Mouse (Mus musculus) forebrain, embryonic 12.5 days (tissue): ENCODE data around the gene Slc7a8. TPM values are rescaled to one million over a fixed set of nuclear protein-coding genes. Genes with fewer than 3 reads are reported as not detected.
"Not testable (repeated sequence)": the region's sequence is repeated elsewhere in the genome, so short reads cannot be mapped to it uniquely, and the experiment has no call there.

Experiments used
- ATAC-seq: fragments of 200-750 bp; cut with Nextera tagmentation; 2 replicates; pipeline ENCODE4 v1.8.0; 2017; ENCODE audit warnings: moderate TSS enrichment; ENCODE audit not compliant: low FRiP score
- H3K27ac ChIP-seq: fragments of 300-500 bp; sonication (generic); 2 replicates; pipeline ENCODE4 v1.5.1; 2016; ENCODE audit warnings: mild to moderate bottlenecking
- H3K27me3 ChIP-seq: fragments of 300-500 bp; sonication (generic); 2 replicates; pipeline ENCODE4 v1.6.1; 2016; ENCODE audit warnings: mild to moderate bottlenecking
- H3K36me3 ChIP-seq: fragments of 300-500 bp; sonication (generic); replicated peaks from 2 replicates; pipeline ENCODE4 v1.6.1; 2016; ENCODE audit warnings: mild to moderate bottlenecking
- H3K4me1 ChIP-seq: fragments of 300-500 bp; sonication (generic); 2 replicates; pipeline ENCODE4 v1.6.1; 2016
- H3K4me2 ChIP-seq: fragments of 300-500 bp; sonication (generic); 2 replicates; pipeline ENCODE4 v1.6.1; 2016; ENCODE audit warnings: mild to moderate bottlenecking, moderate library complexity
- H3K4me3 ChIP-seq: fragments of 300-500 bp; sonication (generic); replicated peaks from 2 replicates; pipeline ENCODE4 v1.5.1; 2016; ENCODE audit warnings: mild to moderate bottlenecking
- H3K9ac ChIP-seq: fragments of 300-500 bp; sonication (generic); 2 replicates; pipeline ENCODE4 v1.6.1; 2016; ENCODE audit warnings: mild to moderate bottlenecking
- H3K9me3 ChIP-seq: fragments of 300-500 bp; sonication (generic); 2 replicates; pipeline ENCODE4 v1.6.1; 2016
- WGBS: fragments of 180-500 bp; shearing (Covaris S2); methylation state at CpG from one replicate; pipeline ENCODE4 v1.1.7; 2016; 5-methylcytosine and 5-hydroxymethylcytosine counted together
- polyA plus RNA-seq: library from polyadenylated mRNA; unstranded; fragments of >200 nt; fragmentation: Nextera tagmentation; extraction: Ambion mirVana; gene quantifications from 2 replicates; pipeline ENCODE4 v1.2.1, GENCODE M21; 2016

Gene Slc7a8
- polyA plus RNA-seq, 1 experiment from 2014 or later: 2.7 TPM

GRCm38 (mm10) chr14:54776768-54777167 lies 5.0 kb downstream of the Slc7a8 start:
- Histone ChIP-seq H3K9me3 (no peaks in the 10 kb centered on the region), H3K36me3 (no peaks in the 10 kb centered on the region), H3K4me3 (no peak overlapping the region), H3K4me2 (no peak overlapping the region), H3K27ac (no peak overlapping the region), H3K4me1 (peaks cover 7% of the 10 kb centered on the region), H3K27me3 (peaks cover 16% of the 10 kb centered on the region), H3K9ac (no peak overlapping the region)
- 91% methylated on average over 5 of the region's 5 CpGs for WGBS
- ATAC-seq: no peak

GRCm38 (mm10) chr14:54775534-54776041 lies 6.2 kb downstream of the Slc7a8 start:
- peaks cover under 1% of the 10 kb centered on the region for H3K4me1 ChIP-seq
- 88% methylated on average over 7 of the region's 7 CpGs for WGBS

DNA sequence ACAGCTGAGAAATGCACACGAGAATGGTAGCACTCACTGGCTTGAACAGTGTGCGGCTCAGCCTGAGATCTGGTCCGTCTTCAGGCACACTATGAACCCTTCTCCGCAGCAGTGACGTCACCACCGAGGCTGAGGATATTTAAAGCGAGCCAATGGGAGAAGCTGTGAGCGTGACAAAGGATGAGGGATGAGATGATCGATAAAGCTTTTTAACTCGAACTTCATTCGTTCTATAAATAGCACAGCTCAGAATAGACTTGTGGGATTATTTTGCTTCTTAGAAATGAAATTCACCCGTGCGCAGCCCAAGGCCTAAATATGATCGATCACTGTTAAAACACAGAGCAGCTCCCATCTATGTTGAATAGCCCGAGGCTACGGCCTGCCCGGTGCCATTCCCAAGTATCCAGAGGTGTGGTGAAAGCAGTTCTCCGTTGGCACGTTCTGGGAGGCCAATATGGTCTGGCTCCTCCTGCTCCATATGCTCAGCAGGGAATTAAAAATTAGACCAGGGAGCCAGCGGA lies 9.4 kb downstream of the Slc7a8 start:
- H3K9ac ChIP-seq: no peak overlapping the region

More at GRCm38 (mm10) chr14:54775534-54776041, 6.2 kb downstream of the Slc7a8 start:
- H3K9me3 ChIP-seq: no peaks in the 10 kb centered on the region
- H3K9ac ChIP-seq: no peak overlapping the region
- H3K27me3 ChIP-seq: peaks cover 9% of the 10 kb centered on the region
- H3K4me3 ChIP-seq: no peak overlapping the region
- no peak overlapping the region for H3K27ac ChIP-seq
- no peak for ATAC-seq
- H3K36me3 ChIP-seq: no peaks in the 10 kb centered on the region
- H3K4me2 ChIP-seq: no peak overlapping the region

GRCm38 (mm10) chr14:54770373-54770772 lies 11.4 kb downstream of the Slc7a8 start:
- 96% methylated on average over 5 of the region's 5 CpGs for whole genome bisulfite sequencing
- Histone ChIP-seq H3K9ac (no peak overlapping the region), H3K36me3 (no peaks in the 10 kb centered on the region), H3K4me3 (no peak overlapping the region), H3K9me3 (no peaks in the 10 kb centered on the region), H3K27ac (no peak overlapping the region), H3K27me3 (no peaks in the 10 kb centered on the region), H3K4me2 (no peak overlapping the region), H3K4me1 (no peaks in the 10 kb centered on the region)
- no peak for ATAC-seq

More for the DNA sequence above, 9.4 kb downstream of the Slc7a8 start:
- Histone ChIP-seq H3K4me3 (no peak overlapping the region), H3K4me2 (no peak overlapping the region), H3K4me1 (no peaks in the 10 kb centered on the region), H3K9me3 (no peaks in the 10 kb centered on the region), H3K27ac (no peak overlapping the region), H3K27me3 (no peaks in the 10 kb centered on the region), H3K36me3 (no peaks in the 10 kb centered on the region)
- ATAC-seq: no peak
- 82% methylated on average over 20 of the region's 20 CpGs for WGBS

DNA sequence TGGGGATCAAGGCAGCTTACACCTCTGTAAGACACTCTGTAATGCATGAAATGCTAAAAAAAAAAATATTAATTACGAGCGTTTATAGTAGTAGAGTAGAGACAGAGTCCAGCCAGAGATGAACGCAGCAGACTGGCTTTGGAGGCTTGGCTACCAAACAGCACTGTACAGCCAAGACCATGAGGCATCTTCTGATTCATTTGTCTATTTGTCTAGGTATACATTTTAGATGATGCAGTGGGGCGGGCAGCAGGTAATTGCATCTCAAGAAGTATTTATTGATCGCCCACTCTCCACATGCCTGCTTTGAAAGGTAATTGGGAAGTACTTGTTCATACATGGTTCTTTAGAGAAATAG lies 12.7 kb downstream of the Slc7a8 start:
- WGBS: 95% methylated on average over 5 of the region's 5 CpGs
- ATAC-seq: no peak
- no peaks in the 10 kb centered on the region for H3K4me1 ChIP-seq
- H3K4me2 ChIP-seq: no peak overlapping the region
- H3K9ac ChIP-seq: no peak overlapping the region
- no peaks in the 10 kb centered on the region for H3K9me3 ChIP-seq
- H3K27ac ChIP-seq: no peak overlapping the region
- H3K36me3 ChIP-seq: no peaks in the 10 kb centered on the region
- no peaks in the 10 kb centered on the region for H3K27me3 ChIP-seq
- H3K4me3 ChIP-seq: no peak overlapping the region

DNA sequence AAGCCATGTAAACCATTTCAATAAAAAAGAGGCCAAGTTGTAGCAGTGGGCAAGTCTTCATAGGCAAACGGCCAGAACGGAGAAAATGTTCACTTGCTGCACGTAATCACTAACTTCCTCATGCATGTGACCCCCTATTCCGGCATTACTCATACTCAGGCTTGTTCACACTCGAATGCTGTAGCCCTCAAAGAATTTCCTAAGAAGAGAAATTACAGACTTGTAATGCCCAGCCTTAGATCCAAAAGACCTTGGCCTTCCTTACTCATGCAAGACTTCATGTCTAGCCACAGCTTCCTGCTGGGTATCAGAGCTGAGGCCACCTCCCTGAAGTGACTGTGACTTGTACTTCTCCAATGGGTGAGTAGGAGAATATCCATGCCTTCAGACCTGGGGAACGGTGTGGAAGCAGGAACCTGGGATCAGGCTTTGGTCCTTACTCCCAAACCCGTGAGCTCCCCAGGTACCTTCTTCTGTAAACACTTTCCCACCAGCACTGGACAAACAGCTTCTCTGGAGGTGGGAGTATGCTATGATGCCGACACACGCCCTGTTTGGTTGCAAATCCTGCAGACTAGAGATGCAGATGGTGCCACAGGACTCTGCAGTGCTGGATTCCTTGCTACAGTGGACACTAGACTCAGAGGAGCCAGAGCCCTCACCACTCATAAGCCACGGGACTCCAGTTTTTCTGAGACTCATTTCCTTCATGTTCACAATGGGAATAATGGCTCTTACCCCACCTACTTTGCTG lies 13.3 kb downstream of the Slc7a8 start:
- Histone ChIP-seq H3K4me3 (no peak overlapping the region), H3K9me3 (no peaks in the 10 kb centered on the region), H3K27ac (no peak overlapping the region), H3K4me1 (no peaks in the 10 kb centered on the region), H3K9ac (no peak overlapping the region), H3K27me3 (no peaks in the 10 kb centered on the region), H3K4me2 (no peak overlapping the region), H3K36me3 (no peaks in the 10 kb centered on the region)
- 89% methylated on average over 10 of the region's 10 CpGs for WGBS
- ATAC-seq: no peak

- not testable (repeated sequence) for H3K4me3 ChIP-seq, H3K27me3 ChIP-seq, H3K4me2 ChIP-seq, H3K27ac ChIP-seq, H3K9ac ChIP-seq, H3K4me1 ChIP-seq, H3K9me3 ChIP-seq, H3K36me3 ChIP-seq, ATAC-seq
- 94% methylated on average over 7 of the region's 7 CpGs for WGBS
Observed at GRCm38 (mm10) chr14:54766937-54767336, 14.8 kb downstream of the Slc7a8 start.

GRCm38 (mm10) chr14:54756382-54756781 lies 25.4 kb downstream of the Slc7a8 start:
- no peak for ATAC-seq
- Histone ChIP-seq H3K9ac (no peak overlapping the region), H3K4me2 (no peak overlapping the region), H3K36me3 (no peaks in the 10 kb centered on the region), H3K27ac (no peak overlapping the region), H3K27me3 (no peaks in the 10 kb centered on the region), H3K4me3 (no peak overlapping the region), H3K9me3 (no peaks in the 10 kb centered on the region), H3K4me1 (peaks cover 12% of the 10 kb centered on the region)
- WGBS: 92% methylated on average over 6 of the region's 6 CpGs

- H3K36me3 ChIP-seq: no peaks in the 10 kb centered on the region
- WGBS: 38% methylated on average over 6 of the region's 6 CpGs
- no peak overlapping the region for H3K9ac ChIP-seq
- no peaks in the 10 kb centered on the region for H3K9me3 ChIP-seq
- ATAC-seq: no peak
- H3K27me3 ChIP-seq: no peaks in the 10 kb centered on the region
- peaks cover 12% of the 10 kb centered on the region for H3K4me1 ChIP-seq
- no peak overlapping the region for H3K4me2 ChIP-seq
- no peak overlapping the region for H3K27ac ChIP-seq
- no peak overlapping the region for H3K4me3 ChIP-seq
Observed at GRCm38 (mm10) chr14:54754602-54755018, 27.1 kb downstream of the Slc7a8 start.

DNA sequence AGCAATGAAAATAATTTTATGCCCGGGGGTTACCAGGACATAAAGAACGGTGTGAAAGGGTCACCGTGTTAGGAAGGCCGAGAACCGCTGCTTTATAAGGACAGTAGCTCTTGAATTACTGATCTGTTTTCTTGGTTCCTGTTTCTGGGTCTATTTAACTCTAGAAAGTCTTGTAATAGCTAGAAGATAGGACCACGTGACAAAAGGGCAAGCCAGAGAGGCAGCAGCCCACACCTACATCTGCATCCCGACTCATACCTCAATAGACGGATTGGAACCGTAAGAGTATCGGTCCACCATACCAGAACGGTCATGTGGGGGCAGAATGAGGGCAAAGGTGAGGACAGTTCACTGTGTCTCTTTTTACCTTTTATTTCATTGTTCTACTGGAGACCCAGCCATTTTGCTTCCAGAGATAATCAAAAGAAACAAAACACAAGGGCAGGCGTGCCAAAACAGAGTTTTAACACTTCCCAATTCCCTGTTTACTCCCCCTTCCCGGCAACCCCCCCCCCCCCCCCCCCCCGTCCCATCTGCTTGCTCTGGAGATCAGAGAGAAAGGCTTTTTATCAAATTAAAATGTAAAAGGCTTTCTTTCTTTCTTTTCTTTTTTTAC lies 27.7 kb downstream of the Slc7a8 start:
- Histone ChIP-seq H3K9me3 (no peaks in the 10 kb centered on the region), H3K4me2 (no peak overlapping the region), H3K4me3 (no peak overlapping the region), H3K9ac (no peak overlapping the region), H3K36me3 (no peaks in the 10 kb centered on the region), H3K27ac (no peak overlapping the region), H3K4me1 (peaks cover 12% of the 10 kb centered on the region), H3K27me3 (no peaks in the 10 kb centered on the region)
- 75% methylated on average over 14 of the region's 14 CpGs for WGBS
- ATAC-seq: no peak

DNA sequence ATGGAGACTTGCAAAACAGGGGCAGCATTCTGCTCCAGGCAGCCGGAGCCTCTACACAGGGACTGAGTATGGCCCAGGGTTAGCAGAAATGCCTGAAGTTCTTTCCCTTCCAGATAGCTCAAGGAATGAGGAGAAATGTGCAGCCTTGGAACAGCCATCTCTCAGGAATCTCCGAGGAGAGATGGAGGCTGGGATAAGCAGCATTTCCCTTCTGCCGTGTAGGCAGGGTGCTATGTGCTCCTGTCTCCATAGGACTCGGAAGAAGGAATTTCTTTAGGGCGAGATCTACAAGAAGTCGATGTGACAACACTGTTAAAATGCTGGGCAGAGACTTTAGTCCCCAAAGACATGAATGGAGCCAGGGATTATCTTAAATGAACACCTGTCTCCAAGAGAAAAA lies 28.8 kb downstream of the Slc7a8 start:
- no peak for ATAC-seq
- H3K27ac ChIP-seq: no peak overlapping the region
- H3K4me2 ChIP-seq: no peak overlapping the region
- H3K9me3 ChIP-seq: no peaks in the 10 kb centered on the region
- no peaks in the 10 kb centered on the region for H3K27me3 ChIP-seq
- WGBS: 82% methylated on average over 6 of the region's 6 CpGs
- peaks cover 12% of the 10 kb centered on the region for H3K4me1 ChIP-seq
- no peak overlapping the region for H3K4me3 ChIP-seq
- no peaks in the 10 kb centered on the region for H3K36me3 ChIP-seq
- H3K9ac ChIP-seq: no peak overlapping the region

- Histone ChIP-seq H3K4me2 (no peak overlapping the region), H3K9ac (no peak overlapping the region), H3K4me1 (peaks cover 12% of the 10 kb centered on the region), H3K27ac (no peak overlapping the region), H3K9me3 (no peaks in the 10 kb centered on the region), H3K4me3 (no peak overlapping the region), H3K27me3 (no peaks in the 10 kb centered on the region), H3K36me3 (no peaks in the 10 kb centered on the region)
- ATAC-seq: no peak
- WGBS: 87% methylated on average over 1 of the region's 1 CpGs
Observed at GRCm38 (mm10) chr14:54751768-54752167, 30.0 kb downstream of the Slc7a8 start.
